Mouse (Mus musculus) liver, embryonic 14.5 days (tissue): Measurements from ENCODE around the gene Zfp787.

ENCODE experiments used
- CTCF ChIP-seq: IDR thresholded peaks from 2 replicates; pipeline ENCODE4 v1.5.1; 2016; ENCODE audit warnings: antibody characterized with exemption, low read depth, control low read depth
- EP300 ChIP-seq: IDR thresholded peaks from 2 replicates; pipeline ENCODE4 v1.6.1; 2016; ENCODE audit warnings: antibody characterized with exemption, low read depth

GRCm38 (mm10) chr7:6170391-6170790, 14.6 kb upstream of the Zfp787 start:
- TF ChIP-seq CTCF: no peak
- no peak for TF ChIP-seq EP300
